Mouse (Mus musculus): ENCODE results near the gene Taf6. TPM values are rescaled to one million over a fixed set of nuclear protein-coding genes. Genes with fewer than 3 reads are reported as not detected.

Gene Taf6
- polyA plus RNA-seq, 1 experiment from 2014 or later, result 74.9 TPM

GRCm38 (mm10) chr5:138193771-138194727 is 6.8 kb upstream of the Taf6 start, which contains the start of gene Mblac1:
TSS of gene Mblac1 (plus strand) at chr5:138194314.
- 6% methylated on average over 54 of the region's 54 CpGs for WGBS
- Histone ChIP-seq H3K27ac (ENCODE audit: low read length) (peak within 1 kb of the TSS; percentile 88), H3K36me3 (ENCODE audit: control insufficient read depth, insufficient read depth, low read length) (no peaks in the 10 kb centered on the region), H3K27me3 (ENCODE audit: control insufficient read depth, insufficient read depth, low read length) (no peaks in the 10 kb centered on the region), H3K4me2 (ENCODE audit: low read depth, low read length) (peak within 1 kb of the TSS; percentile 98), H3K9ac (ENCODE audit: low read length) (peak within 1 kb of the TSS; percentile 89), H3K4me3 (replicated peaks; ENCODE audit: low read length) (peak within 1 kb of the TSS; percentile 80), H3K4me1 (ENCODE audit: control insufficient read depth, insufficient read depth, low read length) (peaks cover 6% of the 10 kb centered on the region; the same call in 1 of the 2 replicates), H3K9me3 (replicated peaks; ENCODE audit: control insufficient read depth, low read length) (no peaks in the 10 kb centered on the region)
- ATAC-seq (ENCODE audit: insufficient read depth, low FRiP score), result peak; percentile 79

- H3K4me3 ChIP-seq (replicated peaks; ENCODE audit: low read length), result peak overlapping the region; percentile 78
- H3K27ac ChIP-seq (ENCODE audit: low read length), result peak overlapping the region; percentile 83
- ATAC-seq (ENCODE audit: insufficient read depth, low FRiP score), result peak; percentile 87
- peak overlapping the region; percentile 60 for H3K4me2 ChIP-seq (ENCODE audit: low read depth, low read length)
- H3K36me3 ChIP-seq (ENCODE audit: control insufficient read depth, insufficient read depth, low read length), result peaks cover 2% of the 10 kb centered on the region; the same call in 1 of the 2 replicates
- H3K9ac ChIP-seq (ENCODE audit: low read length), result peak overlapping the region; percentile 84
- under 1% methylated on average over 10 of the region's 10 CpGs for WGBS
- H3K4me1 ChIP-seq (ENCODE audit: control insufficient read depth, insufficient read depth, low read length), result peaks cover 13% of the 10 kb centered on the region; the same call in 1 of the 2 replicates
- H3K9me3 ChIP-seq (replicated peaks; ENCODE audit: control insufficient read depth, low read length), result no peaks in the 10 kb centered on the region
- H3K27me3 ChIP-seq (ENCODE audit: control insufficient read depth, insufficient read depth, low read length), result no peaks in the 10 kb centered on the region
Observed at GRCm38 (mm10) chr5:138187661-138188306, 533 bp upstream of the Taf6 start.

- WGBS, result 69% methylated on average over 3 of the region's 3 CpGs
- H3K4me3 ChIP-seq (replicated peaks; ENCODE audit: low read length), result 0 out of 2 replicates have a peak overlapping the region, but pooled peaks have one; percentile 83
Observed at GRCm38 (mm10) chr5:138173217-138173616, 14.0 kb downstream of the Taf6 start.

DNA sequence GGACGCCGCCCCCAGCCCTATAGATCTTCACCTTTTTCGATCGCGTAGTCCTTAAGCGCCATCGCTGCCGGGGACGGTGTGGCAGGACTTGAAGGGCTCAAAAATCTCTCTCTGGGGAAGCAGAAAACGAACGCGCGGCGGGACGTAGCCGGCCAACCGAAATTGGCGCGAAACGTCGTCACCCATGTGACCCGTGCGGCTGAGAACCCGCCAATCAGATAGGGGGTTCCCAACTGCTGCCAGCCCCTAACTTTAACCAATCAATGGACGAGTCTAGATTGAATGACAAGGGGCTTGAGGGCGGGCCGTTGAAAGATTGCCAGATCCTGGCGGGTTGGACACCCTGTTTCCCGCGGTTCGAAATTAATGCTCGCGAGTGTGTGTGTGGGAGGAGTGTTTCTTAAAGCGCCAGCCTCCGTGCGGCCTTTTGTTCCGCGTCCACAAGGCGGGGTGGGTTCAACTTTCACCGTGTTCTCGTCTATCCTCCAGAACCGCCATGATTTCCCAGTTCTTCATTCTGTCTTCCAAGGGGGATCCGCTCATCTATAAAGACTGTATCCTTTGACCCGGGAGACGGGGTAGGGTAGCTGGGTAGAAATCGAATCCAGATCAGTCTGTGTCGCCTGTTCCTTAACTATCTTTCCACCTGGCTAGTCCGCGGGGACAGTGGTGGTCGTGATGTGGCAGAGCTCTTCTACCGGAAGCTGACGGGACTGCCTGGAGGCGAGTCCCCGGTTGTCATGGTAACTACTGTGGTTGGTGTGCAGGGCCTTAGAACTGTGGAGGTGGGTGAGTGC is 15.4 kb downstream of the Taf6 start, which contains the start of the genes Ap4m1 and Mcm7:
Gene Ap4m1 (plus strand): TSS at position 308 of the 797 bp plus-strand sequence.
Gene Mcm7 (minus strand): TSS at position 728 of the 797 bp plus-strand sequence.
- Histone ChIP-seq H3K9ac (ENCODE audit: low read length) (peak within 1 kb of the TSS; percentile 84), H3K36me3 (ENCODE audit: control insufficient read depth, insufficient read depth, low read length) (peaks cover 18% of the 10 kb centered on the region), H3K27me3 (ENCODE audit: control insufficient read depth, insufficient read depth, low read length) (no peaks in the 10 kb centered on the region), H3K4me1 (ENCODE audit: control insufficient read depth, insufficient read depth, low read length) (peaks cover 11% of the 10 kb centered on the region), H3K27ac (ENCODE audit: low read length) (peak within 1 kb of the TSS; percentile 98), H3K4me3 (replicated peaks; ENCODE audit: low read length) (peak within 1 kb of the TSS; percentile 83), H3K9me3 (replicated peaks; ENCODE audit: control insufficient read depth, low read length) (no peaks in the 10 kb centered on the region), H3K4me2 (ENCODE audit: low read depth, low read length) (peak within 1 kb of the TSS; percentile 77)
- ATAC-seq (ENCODE audit: insufficient read depth, low FRiP score), result peak; percentile 92
- under 1% methylated on average over 54 of the region's 54 CpGs for WGBS

More at GRCm38 (mm10) chr5:138173217-138173616, 14.0 kb downstream of the Taf6 start:
- Histone ChIP-seq H3K9ac (ENCODE audit: low read length) (no peak overlapping the region), H3K9me3 (replicated peaks; ENCODE audit: control insufficient read depth, low read length) (no peaks in the 10 kb centered on the region), H3K4me2 (ENCODE audit: low read depth, low read length) (peak overlapping the region; percentile 71), H3K4me1 (ENCODE audit: control insufficient read depth, insufficient read depth, low read length) (peaks cover 11% of the 10 kb centered on the region), H3K27ac (ENCODE audit: low read length) (no peak overlapping the region), H3K36me3 (ENCODE audit: control insufficient read depth, insufficient read depth, low read length) (peaks cover 8% of the 10 kb centered on the region; the same call in 1 of the 2 replicates), H3K27me3 (ENCODE audit: control insufficient read depth, insufficient read depth, low read length) (no peaks in the 10 kb centered on the region)
- ATAC-seq (ENCODE audit: insufficient read depth, low FRiP score), result no peak

- Histone ChIP-seq H3K9me3 (replicated peaks; ENCODE audit: control insufficient read depth, low read length) (no peaks in the 10 kb centered on the region), H3K36me3 (ENCODE audit: control insufficient read depth, insufficient read depth, low read length) (peaks cover 21% of the 10 kb centered on the region), H3K9ac (ENCODE audit: low read length) (peak overlapping the region; percentile 84), H3K27me3 (ENCODE audit: control insufficient read depth, insufficient read depth, low read length) (no peaks in the 10 kb centered on the region), H3K4me1 (ENCODE audit: control insufficient read depth, insufficient read depth, low read length) (peaks cover 11% of the 10 kb centered on the region), H3K27ac (ENCODE audit: low read length) (peak overlapping the region; percentile 98), H3K4me2 (ENCODE audit: low read depth, low read length) (peak overlapping the region; percentile 77), H3K4me3 (replicated peaks; ENCODE audit: low read length) (peak overlapping the region; percentile 83)
- peak; percentile 88 for ATAC-seq (ENCODE audit: insufficient read depth, low FRiP score)
- WGBS, result under 1% methylated on average over 47 of the region's 47 CpGs
Observed at GRCm38 (mm10) chr5:138170936-138171561, 16.2 kb downstream of the Taf6 start.

DNA sequence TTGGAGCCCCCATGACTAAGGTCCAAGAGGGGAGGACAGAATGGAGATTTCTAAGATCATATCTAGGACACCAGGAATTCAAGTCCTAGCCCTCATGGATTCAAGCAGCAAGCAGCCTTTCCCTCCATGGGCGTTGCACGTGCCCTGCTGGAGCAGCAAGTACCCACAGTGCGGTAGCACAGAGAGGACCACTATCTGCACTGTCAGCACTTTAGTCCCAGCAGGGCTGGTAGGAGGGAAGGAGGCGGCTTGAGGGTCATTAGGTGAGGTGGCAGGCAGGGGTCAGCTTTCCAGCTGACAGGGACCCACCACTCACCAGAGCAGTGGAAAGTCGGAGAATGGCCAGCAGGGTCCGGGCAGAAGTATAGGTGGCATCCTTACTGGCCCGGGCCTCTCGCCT is 21.7 kb downstream of the Taf6 start:
- no peak overlapping the region for H3K4me2 ChIP-seq (ENCODE audit: low read depth, low read length)
- no peak overlapping the region for H3K27ac ChIP-seq (ENCODE audit: low read length)
- ATAC-seq (ENCODE audit: insufficient read depth, low FRiP score), result no peak
- no peak overlapping the region for H3K4me3 ChIP-seq (replicated peaks; ENCODE audit: low read length)
- 77% methylated on average over 8 of the region's 8 CpGs for WGBS
- no peaks in the 10 kb centered on the region for H3K27me3 ChIP-seq (ENCODE audit: control insufficient read depth, insufficient read depth, low read length)
- H3K9me3 ChIP-seq (replicated peaks; ENCODE audit: control insufficient read depth, low read length), result no peaks in the 10 kb centered on the region
- no peak overlapping the region for H3K9ac ChIP-seq (ENCODE audit: low read length)
- H3K36me3 ChIP-seq (ENCODE audit: control insufficient read depth, insufficient read depth, low read length), result peaks cover 27% of the 10 kb centered on the region
- H3K4me1 ChIP-seq (ENCODE audit: control insufficient read depth, insufficient read depth, low read length), result peaks cover 15% of the 10 kb centered on the region; the same call in 1 of the 2 replicates

DNA sequence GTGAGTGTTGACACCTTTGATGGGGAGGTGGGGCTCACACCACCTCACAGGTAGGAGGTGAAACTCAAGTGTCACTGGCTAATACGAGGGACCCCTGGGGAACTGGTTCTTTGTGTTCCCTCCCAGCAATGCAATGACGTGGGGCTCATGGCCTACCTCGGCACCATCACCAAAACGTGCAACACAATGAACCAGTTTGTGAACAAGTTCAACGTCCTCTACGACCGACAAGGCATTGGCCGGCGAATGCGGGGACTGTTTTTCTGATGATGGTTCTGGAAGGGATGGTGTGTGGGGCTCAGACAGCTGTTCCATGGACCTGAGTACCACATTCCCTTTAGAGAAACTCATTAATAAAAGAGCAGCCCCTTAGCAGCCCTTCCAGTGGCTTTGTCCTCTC is 23.6 kb downstream of the Taf6 start:
- no peak overlapping the region for H3K9ac ChIP-seq (ENCODE audit: low read length)
- H3K36me3 ChIP-seq (ENCODE audit: control insufficient read depth, insufficient read depth, low read length), result peaks cover 27% of the 10 kb centered on the region
- peaks cover 11% of the 10 kb centered on the region; the same call in 1 of the 2 replicates for H3K4me1 ChIP-seq (ENCODE audit: control insufficient read depth, insufficient read depth, low read length)
- no peak overlapping the region for H3K27ac ChIP-seq (ENCODE audit: low read length)
- no peaks in the 10 kb centered on the region for H3K27me3 ChIP-seq (ENCODE audit: control insufficient read depth, insufficient read depth, low read length)
- no peak overlapping the region for H3K4me2 ChIP-seq (ENCODE audit: low read depth, low read length)
- no peak for ATAC-seq (ENCODE audit: insufficient read depth, low FRiP score)
- no peaks in the 10 kb centered on the region for H3K9me3 ChIP-seq (replicated peaks; ENCODE audit: control insufficient read depth, low read length)
- 66% methylated on average over 10 of the region's 10 CpGs for WGBS
- H3K4me3 ChIP-seq (replicated peaks; ENCODE audit: low read length), result no peak overlapping the region

GRCm38 (mm10) chr5:138163046-138163445 is 24.2 kb downstream of the Taf6 start:
- H3K36me3 ChIP-seq (ENCODE audit: control insufficient read depth, insufficient read depth, low read length), result peaks cover 27% of the 10 kb centered on the region
- peaks cover 11% of the 10 kb centered on the region; the same call in 1 of the 2 replicates for H3K4me1 ChIP-seq (ENCODE audit: control insufficient read depth, insufficient read depth, low read length)
- no peaks in the 10 kb centered on the region for H3K27me3 ChIP-seq (ENCODE audit: control insufficient read depth, insufficient read depth, low read length)
- H3K27ac ChIP-seq (ENCODE audit: low read length), result no peak overlapping the region
- no peak overlapping the region for H3K9ac ChIP-seq (ENCODE audit: low read length)
- no peak overlapping the region for H3K4me3 ChIP-seq (replicated peaks; ENCODE audit: low read length)
- no peaks in the 10 kb centered on the region for H3K9me3 ChIP-seq (replicated peaks; ENCODE audit: control insufficient read depth, low read length)
- 55% methylated on average over 6 of the region's 6 CpGs for WGBS
- ATAC-seq (ENCODE audit: insufficient read depth, low FRiP score), result no peak
- H3K4me2 ChIP-seq (ENCODE audit: low read depth, low read length), result no peak overlapping the region
